Mouse (Mus musculus) megakaryocyte, embryonic 14.5 days (primary cell): ENCODE data around the gene Adgrl3.

Experiments
- FLI1 ChIP-seq: IDR thresholded peaks from 2 replicates; pipeline ENCODE4 v1.6.1; 2012; ENCODE audit warnings: low read length, inconsistent platforms, mixed read lengths
- GATA1 ChIP-seq: IDR thresholded peaks from 3 replicates; pipeline ENCODE4 v1.6.1; 2012; ENCODE audit warnings: mixed read lengths, low read length, inconsistent platforms, borderline replicate concordance

- TF ChIP-seq GATA1 = no peak
- no peak for TF ChIP-seq FLI1
Observed at GRCm38 (mm10) chr5:81326916-81327315, 307.0 kb downstream of the Adgrl3 start.
